Mouse (Mus musculus): ENCODE measurements at regions not wholly inside any gene's neighbourhood (a gene's known extent, or its start where the extent isn't known, plus 50 kb on each side); places are given as distances from the start of the nearest gene placed in this dataset.

- TF ChIP-seq CTCF (IDR thresholded peaks at IDR 0.05 in 2 of 3, conservative IDR thresholded peaks at IDR 0.05 in 1 of 3; ENCODE audit: control insufficient read depth in 1 of 3, insufficient read depth in 1 of 3, low read depth in 2 of 3, low read length in 3 of 3, poor library complexity in 1 of 3, severe bottlenecking in 1 of 3) (no peak), ETS1 (IDR thresholded peaks at IDR 0.05; ENCODE audit: low read depth, low read length) (no peak; the same call in 1 of the 2 replicates), ZKSCAN1 (IDR thresholded peaks at IDR 0.05; ENCODE audit: low read depth, low read length) (no peak), MAFK (IDR thresholded peaks at IDR 0.05; ENCODE audit: borderline replicate concordance, low read depth, low read length) (no peak), NRF1 (IDR thresholded peaks at IDR 0.05; ENCODE audit: insufficient read depth, low read depth, low read length, poor library complexity, severe bottlenecking) (no peak), MAZ (IDR thresholded peaks at IDR 0.05; ENCODE audit: low read depth, low read length) (0 out of 2 replicates have a peak, but pooled peaks have one; percentile 3)
These were observed 52.8 kb upstream of the Pim1 start for GRCm38 (mm10) chr17:29437535-29438324.
